Mouse (Mus musculus): ENCODE measurements at regions not wholly inside any gene's neighbourhood (a gene's known extent, or its start where the extent isn't known, plus 50 kb on each side); places are given as distances from the start of the nearest gene placed in this dataset.
"Not testable (repeated sequence)": the region's sequence is repeated elsewhere in the genome, so short reads cannot be mapped to it uniquely, and the experiment has no call there.

- TF ChIP-seq CTCF (IDR thresholded peaks at IDR 0.05; ENCODE audit: low read depth), result no peak
- no peak overlapping the region for H3K9ac ChIP-seq (ENCODE audit: low read depth, low read length)
- ATAC-seq (replicated peaks; ENCODE audit: low FRiP score, low read depth) (no peak), DNase-seq (ENCODE audit: low spot score) (no peak)
- H3K36me3 ChIP-seq (ENCODE audit: insufficient read depth, low read length), result no peaks in the 10 kb centered on the region
- H3K4me1 ChIP-seq (replicated peaks; ENCODE audit: insufficient read depth, low read length), result no peaks in the 10 kb centered on the region
- H3K27me3 ChIP-seq (ENCODE audit: insufficient read depth, low read length), result no peaks in the 10 kb centered on the region
- no peak overlapping the region for H3K27ac ChIP-seq
- no peak overlapping the region for H3K4me2 ChIP-seq (ENCODE audit: low read length)
- H3K9me3 ChIP-seq (replicated peaks; ENCODE audit: low read length), result no peaks in the 10 kb centered on the region
- H3K4me3 ChIP-seq (replicated peaks; ENCODE audit: low read depth, low read length), result no peak overlapping the region
These were observed 306.3 kb upstream of the Gm21830 start for GRCm38 (mm10) chr2:67107274-67107673.

GRCm38 (mm10) chr2:67089418-67089817 lies 304.7 kb upstream of the Scn7a start:
- H3K27ac ChIP-seq; H3K4me3 ChIP-seq (replicated peaks; ENCODE audit: low read depth, low read length); H3K36me3 ChIP-seq (ENCODE audit: insufficient read depth, low read length); H3K27me3 ChIP-seq (ENCODE audit: insufficient read depth, low read length); H3K4me1 ChIP-seq (replicated peaks; ENCODE audit: insufficient read depth, low read length); DNase-seq (ENCODE audit: low spot score); ATAC-seq (replicated peaks; ENCODE audit: low FRiP score, low read depth); H3K9me3 ChIP-seq (replicated peaks; ENCODE audit: low read length); H3K9ac ChIP-seq (ENCODE audit: low read depth, low read length); H3K4me2 ChIP-seq (ENCODE audit: low read length): not testable (repeated sequence)
- WGBS, result 83% methylated on average over 2 of the region's 16 CpGs

GRCm38 (mm10) chr2:67068944-67069343 lies 284.2 kb upstream of the Scn7a start:
- peak; percentile 54; the same call in 1 of the 2 replicates for ATAC-seq (replicated peaks; ENCODE audit: low FRiP score, low read depth)

More at GRCm38 (mm10) chr2:67068944-67069343, 284.2 kb upstream of the Scn7a start:
- DNase-seq (ENCODE audit: low spot score), result peak; percentile 93
- no peaks in the 10 kb centered on the region for H3K9me3 ChIP-seq (replicated peaks; ENCODE audit: low read length)
- no peak overlapping the region for H3K4me2 ChIP-seq (ENCODE audit: low read length)
- TF ChIP-seq CTCF (IDR thresholded peaks at IDR 0.05; ENCODE audit: low read depth), result no peak
- no peak overlapping the region for H3K4me3 ChIP-seq (replicated peaks; ENCODE audit: low read depth, low read length)
- no peak overlapping the region for H3K9ac ChIP-seq (ENCODE audit: low read depth, low read length)
- 52% methylated on average over 1 of the region's 1 CpGs for WGBS
- H3K27me3 ChIP-seq (ENCODE audit: insufficient read depth, low read length), result no peaks in the 10 kb centered on the region
- H3K27ac ChIP-seq, result 0 out of 2 replicates have a peak overlapping the region, but pooled peaks have one; percentile 6
- no peaks in the 10 kb centered on the region for H3K4me1 ChIP-seq (replicated peaks; ENCODE audit: insufficient read depth, low read length)
- no peaks in the 10 kb centered on the region for H3K36me3 ChIP-seq (ENCODE audit: insufficient read depth, low read length)

All from kidney, postnatal 0 days (tissue).